Mouse (Mus musculus) T-helper 17 cell (primary cell): ENCODE results near the gene Ddx3x.

Source experiments
- in situ Hi-C, 2 experiments: fragments of 300-600 bp; cut with MboI, MseI; formaldehyde crosslinking; loops; 1 replicate in 1 of 2; 2 replicates in 1 of 2; pipeline ENCODE4 v1.15.1; 2025; ENCODE audit warnings: high pct_unique_total_duplicates in 2 of 2

The Ddx3x gene

GRCm38 (mm10) chrX:13280409-13281328, at the start of gene Ddx3x:
Gene Ddx3x (plus strand): TSS chrX:13280970.
- in situ Hi-C loops: loop anchor here in 1 of 2 experiments (5.0 kb wide), 1 partner anchor 48 kb away; no protein-coding TSS in a partner anchor

GRCm38 (mm10) chrX:13231243-13231642, 49.5 kb upstream of the Ddx3x start:
- in situ Hi-C loops: loop anchor here (5.0 to 25.0 kb wide), 3 partner anchors 51 to 606 kb away; partner anchors contain the start of genes Ddx3x (in 1 of the 2) and Nyx (in 1 of the 2)

DNA sequence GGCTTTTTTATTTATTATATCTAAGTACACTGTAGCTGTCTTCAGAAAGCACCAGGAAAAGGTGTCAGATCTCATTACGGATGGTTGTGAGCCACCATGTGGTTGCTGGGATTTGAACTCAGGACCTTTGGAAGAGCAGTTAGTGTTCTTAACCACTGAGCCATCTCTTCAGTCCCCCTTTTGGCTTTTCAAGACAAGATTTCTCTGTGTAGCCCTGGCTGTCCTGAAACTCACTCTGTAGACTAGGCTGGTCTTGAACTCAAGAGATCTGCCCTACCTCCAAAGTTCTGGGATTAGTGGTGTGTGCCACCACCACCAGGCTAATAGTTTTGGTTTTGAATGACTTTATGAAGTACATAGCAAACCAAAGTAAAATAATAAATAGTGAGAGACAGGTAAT, 47.9 kb upstream of the Ddx3x start:
- in situ Hi-C loops: loop anchor here (5.0 to 25.0 kb wide), 3 partner anchors 49 to 604 kb away; partner anchors contain the start of genes Ddx3x (in 1 of the 2) and Nyx (in 1 of the 2)

GRCm38 (mm10) chrX:13233631-13234030, 47.1 kb upstream of the Ddx3x start:
- in situ Hi-C loops: loop anchor here (5.0 to 25.0 kb wide), 3 partner anchors 49 to 604 kb away; partner anchors contain the start of genes Ddx3x (in 1 of the 2) and Nyx (in 1 of the 2)

GRCm38 (mm10) chrX:13234709-13235108, 46.1 kb upstream of the Ddx3x start:
- in situ Hi-C loops: loop anchor here (5.0 to 25.0 kb wide), 3 partner anchors 48 to 603 kb away; partner anchors contain the start of genes Ddx3x (in 1 of the 2) and Nyx (in 1 of the 2)

GRCm38 (mm10) chrX:13236100-13236568, 44.6 kb upstream of the Ddx3x start:
- in situ Hi-C loops: loop anchor here (25.0 kb wide), 2 partner anchors 226 to 601 kb away; partner anchors contain the start of gene Nyx (in 1 of the 2)

- in situ Hi-C loops: loop anchor here (25.0 kb wide), 2 partner anchors 223 to 598 kb away; partner anchors contain the start of gene Nyx (in 1 of the 2)
Measured at GRCm38 (mm10) chrX:13239455-13239854, 41.3 kb upstream of the Ddx3x start.

DNA sequence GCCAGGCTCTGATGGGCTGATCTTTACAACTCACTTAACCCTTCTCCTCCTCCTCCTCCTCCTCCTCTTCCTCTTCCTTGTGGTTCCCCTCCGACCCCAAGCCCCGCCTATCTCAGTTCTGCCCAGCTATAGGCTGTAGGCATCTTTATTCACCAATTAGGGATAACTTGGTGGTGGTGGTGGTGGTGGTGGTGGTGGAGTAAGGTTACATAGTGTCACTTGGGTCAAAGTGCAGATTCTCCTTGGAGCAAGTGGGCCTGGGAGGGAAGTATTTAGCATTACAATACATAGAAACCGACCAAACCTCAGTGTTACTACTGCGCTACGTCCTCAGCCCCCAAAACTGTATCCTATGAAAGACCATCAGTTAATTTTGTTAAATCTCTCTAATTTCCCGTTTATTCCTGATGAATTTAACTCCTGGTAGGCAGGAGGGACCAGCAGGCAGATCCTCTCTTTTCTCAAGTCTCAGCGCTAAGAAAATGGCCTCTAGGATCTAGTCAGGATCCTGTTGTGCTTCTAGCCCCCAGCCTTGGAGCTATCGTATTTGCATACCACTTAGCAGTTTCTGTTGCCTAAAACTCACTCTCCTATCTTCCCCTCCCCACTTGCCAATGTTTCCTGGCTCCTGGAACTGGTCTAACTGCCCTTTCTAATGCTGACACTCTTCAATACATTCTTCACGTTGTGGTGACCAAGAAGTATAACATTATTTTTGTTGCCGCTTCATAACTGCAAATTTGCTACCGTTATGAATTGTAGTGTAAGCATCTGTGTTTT, 39.9 kb upstream of the Ddx3x start:
- in situ Hi-C loops: loop anchor here (5.0 to 25.0 kb wide), 4 partner anchors 36 to 1444 kb away; partner anchors contain the start of gene Nyx (in 1 of the 2)

- in situ Hi-C loops: loop anchor here (5.0 to 25.0 kb wide), 4 partner anchors 36 to 1443 kb away; partner anchors contain the start of gene Nyx (in 1 of the 2)
Measured at GRCm38 (mm10) chrX:13241426-13242319, 39.1 kb upstream of the Ddx3x start.

- in situ Hi-C loops: loop anchor here (5.0 to 25.0 kb wide), 4 partner anchors 35 to 1442 kb away; partner anchors contain the start of gene Nyx (in 1 of the 2)
Measured at GRCm38 (mm10) chrX:13242320-13243096, 38.3 kb upstream of the Ddx3x start.

DNA sequence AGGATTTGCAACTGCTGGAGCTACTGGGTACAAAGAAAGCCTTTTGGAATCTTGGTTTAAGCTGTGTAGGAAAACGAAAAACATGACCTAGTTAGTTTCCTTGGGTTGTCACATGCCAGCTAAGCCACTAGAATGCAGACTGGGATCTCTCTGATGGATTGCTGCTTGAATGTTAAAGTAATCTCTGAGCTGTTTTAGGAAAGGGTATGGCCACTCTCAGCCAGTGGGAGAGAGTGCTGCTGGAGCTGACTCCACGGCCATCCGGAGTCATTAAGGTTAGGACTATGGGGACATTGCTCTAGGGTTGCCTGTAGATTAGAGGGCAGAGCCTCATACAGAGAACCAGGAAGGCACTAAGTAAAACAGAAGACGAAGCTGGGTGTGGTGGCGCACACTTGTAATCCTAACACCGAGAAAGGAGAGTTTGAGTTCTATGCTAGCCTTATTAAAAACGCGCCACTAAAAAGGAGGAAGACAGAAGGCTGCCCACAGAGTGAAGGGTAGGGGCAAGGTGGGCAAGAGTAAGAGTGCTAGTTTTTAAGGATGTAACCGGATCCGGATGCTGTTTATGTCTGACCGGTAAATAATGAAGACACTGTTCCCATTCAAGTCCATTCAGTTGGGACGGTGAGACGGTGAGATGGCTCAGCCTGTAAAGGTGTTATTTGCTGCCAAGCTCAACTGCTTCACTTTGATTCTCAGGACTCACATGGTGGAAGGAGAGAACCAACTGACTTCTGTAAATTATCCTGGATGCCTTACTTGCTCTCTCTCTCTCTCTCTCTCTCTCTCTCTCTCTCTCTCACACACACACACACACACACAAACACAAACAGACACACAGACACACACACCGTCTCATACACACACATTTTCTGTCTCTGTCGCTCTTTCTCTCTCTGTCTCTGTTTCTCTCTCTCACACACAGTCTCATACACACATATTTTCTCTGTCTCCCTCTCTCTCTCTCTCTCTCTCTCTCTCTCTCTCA, 37.3 kb upstream of the Ddx3x start:
- in situ Hi-C loops: loop anchor here (5.0 to 25.0 kb wide), 4 partner anchors 34 to 1441 kb away; partner anchors contain the start of gene Nyx (in 1 of the 2)

DNA sequence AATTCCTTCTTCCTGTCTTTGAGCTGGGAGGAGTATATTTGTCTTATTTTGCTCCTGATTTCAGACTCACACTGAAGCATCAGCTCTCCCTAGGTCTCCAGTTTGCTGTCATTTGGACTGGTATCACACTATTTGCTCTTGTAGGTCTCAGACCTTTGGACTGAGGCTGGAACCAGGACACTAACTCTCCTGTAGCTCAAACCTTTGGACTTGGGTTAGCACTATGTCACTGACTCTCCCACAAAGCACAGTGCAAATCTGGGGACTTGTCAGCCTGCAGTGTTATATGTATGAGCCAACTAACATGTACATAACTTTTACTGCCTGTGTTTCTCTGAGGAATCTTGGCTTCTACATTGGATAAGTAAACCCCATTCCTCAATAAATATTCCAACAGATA, 36.2 kb upstream of the Ddx3x start:
- in situ Hi-C loops: loop anchor here (5.0 to 25.0 kb wide), 4 partner anchors 33 to 1440 kb away; partner anchors contain the start of gene Nyx (in 1 of the 2)

DNA sequence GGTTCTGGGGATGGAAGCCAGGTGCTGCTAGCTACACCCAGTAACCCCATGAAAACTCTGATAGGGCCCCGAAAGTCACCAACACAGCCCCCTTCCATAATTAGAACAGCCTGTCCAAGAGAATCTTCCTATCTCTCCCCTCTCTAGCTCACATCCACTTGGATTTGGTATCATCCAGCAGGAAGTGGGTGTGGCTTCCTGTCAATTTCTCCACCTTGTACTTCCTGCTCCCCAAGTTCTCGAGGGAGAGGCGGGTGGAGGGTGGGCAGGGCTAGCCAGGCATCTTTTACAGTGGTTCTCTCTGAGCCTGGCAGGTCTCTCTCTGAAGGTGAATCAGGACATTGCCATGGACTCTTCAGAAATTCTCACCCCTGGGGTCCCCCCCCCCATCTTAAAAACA, 35.7 kb upstream of the Ddx3x start:
- in situ Hi-C loops: loop anchor here (10.0 to 25.0 kb wide), 3 partner anchors 217 to 1440 kb away; partner anchors contain the start of gene Nyx (in 1 of the 2)

GRCm38 (mm10) chrX:13251683-13252082, 29.1 kb upstream of the Ddx3x start:
- in situ Hi-C loops: no loop called here

GRCm38 (mm10) chrX:13254273-13254672, 26.5 kb upstream of the Ddx3x start:
- in situ Hi-C loops: no loop called here

DNA sequence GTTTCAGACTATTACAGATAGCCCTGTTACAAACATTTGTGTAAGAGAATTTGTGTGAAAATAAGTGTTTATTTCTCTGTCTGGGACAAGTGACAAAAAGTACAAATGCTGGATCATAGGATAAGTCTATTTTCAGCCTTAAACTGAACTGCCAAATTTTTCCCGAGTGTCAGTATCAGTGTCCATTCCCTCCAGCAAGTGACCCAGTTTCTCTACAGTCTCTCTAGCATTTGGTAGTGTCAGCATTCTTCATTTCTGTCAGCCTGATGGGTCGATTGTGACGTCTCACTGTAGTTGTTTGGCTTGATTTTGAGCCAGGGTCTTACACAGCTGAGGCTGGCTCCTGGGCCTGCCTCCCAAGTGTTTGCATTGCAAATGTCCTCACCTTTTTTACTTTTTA, 17.4 kb upstream of the Ddx3x start:
- in situ Hi-C loops: no loop called here

- in situ Hi-C loops: loop anchor here in 1 of 2 experiments (5.0 kb wide), 1 partner anchor 33 kb away; no protein-coding TSS in a partner anchor
Measured at GRCm38 (mm10) chrX:13275519-13276137, 5.1 kb upstream of the Ddx3x start.
